Mouse (Mus musculus) liver, embryonic 16.5 days (tissue): Measurements from ENCODE around the gene Gm21149. TPM values are rescaled to one million over a fixed set of nuclear protein-coding genes. Genes with fewer than 3 reads are reported as not detected.
"Not testable (repeated sequence)": the region's sequence is repeated elsewhere in the genome, so short reads cannot be mapped to it uniquely, and the experiment has no call there.

Experiments
- ATAC-seq: fragments of 200-750 bp; cut with Nextera tagmentation; 2 replicates; pipeline ENCODE4 v1.8.0; 2017; ENCODE audit warnings: low read depth, mild to moderate bottlenecking, moderate number of reproducible peaks, moderate library complexity
- H3K27ac ChIP-seq: fragments of 300-500 bp; sonication (generic); 2 replicates; pipeline ENCODE4 v1.5.1; 2014; ENCODE audit warnings: mild to moderate bottlenecking, low read length
- H3K27me3 ChIP-seq: fragments of 300-500 bp; sonication (generic); 2 replicates; pipeline ENCODE4 v1.6.1; 2014; ENCODE audit warnings: low read depth, low read length, mixed read lengths; ENCODE audit not compliant: control insufficient read depth, insufficient read depth
- H3K36me3 ChIP-seq: fragments of 300-500 bp; sonication (generic); 2 replicates; pipeline ENCODE4 v1.6.1; 2014; ENCODE audit warnings: mild to moderate bottlenecking; ENCODE audit not compliant: control insufficient read depth, insufficient read depth
- H3K4me1 ChIP-seq: fragments of 300-500 bp; sonication (generic); 2 replicates; pipeline ENCODE4 v1.6.1; 2014; ENCODE audit warnings: low read depth, low read length, mixed read lengths; ENCODE audit not compliant: control insufficient read depth
- H3K4me2 ChIP-seq: fragments of 300-500 bp; sonication (generic); 2 replicates; pipeline ENCODE4 v1.6.1; 2014; ENCODE audit warnings: low read depth, low read length, mixed read lengths
- H3K4me3 ChIP-seq: fragments of 300-500 bp; sonication (generic); 2 replicates; pipeline ENCODE4 v1.5.1; 2014; ENCODE audit warnings: low read depth, mild to moderate bottlenecking, low read length
- H3K9ac ChIP-seq: fragments of 300-500 bp; sonication (generic); 2 replicates; pipeline ENCODE4 v1.6.1; 2014; ENCODE audit warnings: low read depth, low read length
- H3K9me3 ChIP-seq: fragments of 300-500 bp; sonication (generic); replicated peaks from 2 replicates; pipeline ENCODE4 v1.6.1; 2016; ENCODE audit warnings: low read length; ENCODE audit not compliant: control insufficient read depth
- WGBS: fragments of 180-500 bp; shearing (Covaris S2); extraction: QIAGEN DNeasy Blood & Tissue Kit; methylation state at CpG from one replicate; pipeline ENCODE4 v1.1.7; 2014; ENCODE audit not compliant: insufficient replicate concordance; 5-methylcytosine and 5-hydroxymethylcytosine counted together
- polyA plus RNA-seq: library from polyadenylated mRNA; unstranded; fragments of >200 nt; fragmentation: Nextera tagmentation; extraction: Ambion mirVana; gene quantifications from 2 replicates; pipeline ENCODE4 v1.2.1, GENCODE M21; 2015

Gm21149 gene
- polyA plus RNA-seq, 1 experiment from 2014 or later, result not detected

- not testable (repeated sequence) for H3K27me3 ChIP-seq, H3K9ac ChIP-seq, H3K27ac ChIP-seq, H3K4me2 ChIP-seq, H3K4me1 ChIP-seq, H3K9me3 ChIP-seq, ATAC-seq, H3K36me3 ChIP-seq, H3K4me3 ChIP-seq
- WGBS, result 35% methylated on average over 1 of the region's 1 CpGs
Observed at GRCm38 (mm10) chr5:15470141-15470540, 6.2 kb downstream of the Gm21149 start.

- not testable (repeated sequence) for H3K27ac ChIP-seq, H3K27me3 ChIP-seq, H3K4me1 ChIP-seq, H3K9me3 ChIP-seq, ATAC-seq, H3K4me3 ChIP-seq, H3K9ac ChIP-seq, H3K36me3 ChIP-seq, H3K4me2 ChIP-seq
- 36% methylated on average over 6 of the region's 6 CpGs for WGBS
Observed at GRCm38 (mm10) chr5:15467768-15468167, 8.6 kb downstream of the Gm21149 start.

GRCm38 (mm10) chr5:15466218-15466617 lies 10.1 kb downstream of the Gm21149 start:
- not testable (repeated sequence) for H3K27me3 ChIP-seq, ATAC-seq, H3K36me3 ChIP-seq, H3K4me1 ChIP-seq, H3K4me2 ChIP-seq, H3K9ac ChIP-seq, H3K27ac ChIP-seq, H3K4me3 ChIP-seq, H3K9me3 ChIP-seq
- WGBS, result 37% methylated on average over 1 of the region's 1 CpGs

GRCm38 (mm10) chr5:15463561-15463960 lies 12.8 kb downstream of the Gm21149 start:
- not testable (repeated sequence) for H3K4me2 ChIP-seq, H3K36me3 ChIP-seq, H3K9me3 ChIP-seq, H3K27ac ChIP-seq, H3K4me1 ChIP-seq, H3K9ac ChIP-seq, ATAC-seq, H3K27me3 ChIP-seq, H3K4me3 ChIP-seq
- WGBS, result 13% methylated on average over 1 of the region's 2 CpGs

GRCm38 (mm10) chr5:15461613-15462012 lies 14.7 kb downstream of the Gm21149 start:
- 46% methylated on average over 8 of the region's 8 CpGs for WGBS
- not testable (repeated sequence) for H3K36me3 ChIP-seq, ATAC-seq, H3K27me3 ChIP-seq, H3K9me3 ChIP-seq, H3K9ac ChIP-seq, H3K4me3 ChIP-seq, H3K27ac ChIP-seq, H3K4me2 ChIP-seq, H3K4me1 ChIP-seq

- not testable (repeated sequence) for H3K4me2 ChIP-seq, H3K9me3 ChIP-seq, H3K4me3 ChIP-seq, H3K27me3 ChIP-seq, H3K27ac ChIP-seq, ATAC-seq, H3K9ac ChIP-seq, H3K36me3 ChIP-seq, H3K4me1 ChIP-seq
- 57% methylated on average over 3 of the region's 5 CpGs for WGBS
Observed at GRCm38 (mm10) chr5:15457865-15458571, 18.3 kb downstream of the Gm21149 start.

Other genes starting within 250 kb of the Gm21149 start
- not detected in 2 replicates for gene Gm21190, start 52.7 kb upstream of the Gm21149 start, polyA plus RNA-seq
- gene Gm21083, start 100.8 kb upstream of the Gm21149 start, polyA plus RNA-seq, result not detected in 2 replicates
- gene Speer4d, start 142.5 kb upstream of the Gm21149 start, polyA plus RNA-seq, result not detected in 2 replicates
- gene 4930572O03Rik, start 180.5 kb upstream of the Gm21149 start, polyA plus RNA-seq, result not detected in 2 replicates
- not detected in 2 replicates for gene Speer4c, start 237.7 kb upstream of the Gm21149 start, polyA plus RNA-seq